Mouse (Mus musculus): ENCODE measurements around the gene Efna4.

- no peak for TF ChIP-seq TAL1 (IDR thresholded peaks at IDR 0.05; ENCODE audit: low read length)
- TF ChIP-seq GATA1 (IDR thresholded peaks at IDR 0.05; ENCODE audit: low read length): no peak
Measured at GRCm38 (mm10) chr3:89341794-89342193, 4.0 kb upstream of the Efna4 start.
